Mouse (Mus musculus): ENCODE data around the gene Ap1ar.

Gene Ap1ar

GRCm38 (mm10) chr3:127837154-127837865 lies at the start of gene Ap1ar:
Gene Ap1ar, minus strand, starts transcription at chr3:127837523.
- DNase-seq: peak; percentile 96 to 97

- DNase-seq: no peak
Observed at GRCm38 (mm10) chr3:127881684-127882083, 44.4 kb upstream of the Ap1ar start.

- DNase-seq: no peak
Observed at GRCm38 (mm10) chr3:127879968-127880367, 42.6 kb upstream of the Ap1ar start.

GRCm38 (mm10) chr3:127875509-127875908 lies 38.2 kb upstream of the Ap1ar start:
- DNase-seq: no peak

GRCm38 (mm10) chr3:127875059-127875458 lies 37.7 kb upstream of the Ap1ar start:
- no peak for DNase-seq

GRCm38 (mm10) chr3:127874254-127874883 lies 37.0 kb upstream of the Ap1ar start:
- no peak for DNase-seq

GRCm38 (mm10) chr3:127871575-127871974 lies 34.3 kb upstream of the Ap1ar start:
- no peak for DNase-seq

GRCm38 (mm10) chr3:127868880-127869279 lies 31.6 kb upstream of the Ap1ar start:
- DNase-seq: no peak

- DNase-seq: no peak
Observed at GRCm38 (mm10) chr3:127868046-127868758, 30.9 kb upstream of the Ap1ar start.

GRCm38 (mm10) chr3:127864242-127864641 lies 26.9 kb upstream of the Ap1ar start:
- no peak for DNase-seq

GRCm38 (mm10) chr3:127863571-127863970 lies 26.2 kb upstream of the Ap1ar start:
- DNase-seq: no peak

- DNase-seq: no peak
Observed at GRCm38 (mm10) chr3:127862479-127862878, 25.2 kb upstream of the Ap1ar start.

- no peak for DNase-seq
Observed at GRCm38 (mm10) chr3:127861340-127861739, 24.0 kb upstream of the Ap1ar start.

GRCm38 (mm10) chr3:127853431-127854206 lies 16.3 kb upstream of the Ap1ar start:
- DNase-seq: peak; percentile 64 to 74

- no peak for DNase-seq
Observed at GRCm38 (mm10) chr3:127852722-127853121, 15.4 kb upstream of the Ap1ar start.

- no peak for DNase-seq
Observed at GRCm38 (mm10) chr3:127850776-127851646, 13.7 kb upstream of the Ap1ar start.

GRCm38 (mm10) chr3:127849922-127850321 lies 12.6 kb upstream of the Ap1ar start:
- no peak for DNase-seq

- no peak for DNase-seq
Observed at GRCm38 (mm10) chr3:127848088-127848808, 10.9 kb upstream of the Ap1ar start.

GRCm38 (mm10) chr3:127843941-127844327 lies 6.6 kb upstream of the Ap1ar start:
- no peak for DNase-seq

GRCm38 (mm10) chr3:127843324-127843940 lies 6.1 kb upstream of the Ap1ar start:
- no peak for DNase-seq

- no peak for DNase-seq
Observed at GRCm38 (mm10) chr3:127841926-127842325, 4.6 kb upstream of the Ap1ar start.

All from cerebellum, postnatal 36 days (tissue).